Mouse (Mus musculus) neutrophil, adult 65 days (primary cell): Measurements from ENCODE around the gene Uba3. TPM values are rescaled to one million over a fixed set of nuclear protein-coding genes. Genes with fewer than 3 reads are reported as not detected.

Source experiments
- total RNA-seq: library from RNA; stranded (reverse); gene quantifications from 2 replicates; pipeline ENCODE4 v1.2.4, GENCODE M21; 2023

The Uba3 gene
- total RNA-seq = 33.1 and 37.3 TPM in 2 replicates

GRCm38 (mm10) chr6:97205439-97205885, at the start of gene Uba3:
Uba3 (minus strand) TSS chr6:97205647.

GRCm38 (mm10) chr6:97252711-97253221, 47.3 kb upstream of the Uba3 start, which contains the start of gene Lmod3:
Lmod3 (minus strand) TSS chr6:97252759.

GRCm38 (mm10) chr6:97210191-97210961, 4.9 kb upstream of the Uba3 start, which contains the start of gene Arl6ip5:
Arl6ip5 (plus strand) TSS chr6:97210689.

GRCm38 (mm10) chr6:97178491-97179366, 26.7 kb downstream of the Uba3 start, which contains the start of gene Tmf1:
Tmf1 (minus strand) TSS chr6:97179122.

GRCm38 (mm10) chr6:97148383-97149251, 56.8 kb downstream of the Uba3 start, which contains the start of gene Eogt:
Eogt (minus strand) TSS chr6:97149182.

Other genes with a start within 250 kb of the Uba3 start
- gene Fam19a4, start 145.2 kb downstream of the Uba3 start, total RNA-seq = not detected in 2 replicates
- gene Eogt, start 56.5 kb downstream of the Uba3 start, total RNA-seq = 1.5 and 5.4 TPM in 2 replicates
- 32.9 and 39.9 TPM in 2 replicates for gene Tmf1, start 26.5 kb downstream of the Uba3 start, total RNA-seq
- 51.3 and 54.2 TPM in 2 replicates for gene Arl6ip5, start 5.0 kb upstream of the Uba3 start, total RNA-seq
- not detected in 2 replicates for gene Lmod3, start 47.1 kb upstream of the Uba3 start, total RNA-seq